Mouse (Mus musculus): ENCODE results near the gene Naaladl1. TPM values are rescaled to one million over a fixed set of nuclear protein-coding genes. Genes with fewer than 3 reads are reported as not detected.
A peak's percentile ranks its signal among the peaks of the same experiment; 100 is the strongest.

The Naaladl1 gene
- total and polyA plus RNA-seq, 2 experiments from 2014 or later = 0.07 TPM; not detected in 1

- WGBS = 91% methylated on average over 19 of the region's 19 CpGs
- TF ChIP-seq CTCF (IDR thresholded peaks at IDR 0.05; ENCODE audit: low read depth) (no peak), EP300 (IDR thresholded peaks at IDR 0.05; ENCODE audit: low read depth) (no peak)
- no peak overlapping the region for H3K27ac ChIP-seq (ENCODE audit: low read depth)
- H3K4me3 ChIP-seq (ENCODE audit: low read depth, low read length) = no peak overlapping the region
- peaks cover 52% of the 10 kb centered on the region for H3K36me3 ChIP-seq (replicated peaks; ENCODE audit: control insufficient read depth, insufficient read depth, low read length)
- H3K4me1 ChIP-seq (ENCODE audit: control insufficient read depth, insufficient read depth) = peaks cover 16% of the 10 kb centered on the region
- H3K4me2 ChIP-seq (ENCODE audit: low read depth, low read length) = no peak overlapping the region
- H3K9ac ChIP-seq (replicated peaks; ENCODE audit: low read depth, low read length) = no peak overlapping the region
- H3K27me3 ChIP-seq (ENCODE audit: control insufficient read depth, insufficient read depth, low read length) = no peaks in the 10 kb centered on the region
- ATAC-seq (ENCODE audit: insufficient read depth, low read depth) (no peak), DNase-seq (ENCODE audit: low spot score) (no peak)
- no peaks in the 10 kb centered on the region for H3K9me3 ChIP-seq (replicated peaks; ENCODE audit: control insufficient read depth, low read length)
These were observed 34.3 kb upstream of the Naaladl1 start for GRCm38 (mm10) chr19:6071261-6071660.

- Histone ChIP-seq H3K4me2 (ENCODE audit: low read depth, low read length) (no peak overlapping the region), H3K36me3 (replicated peaks; ENCODE audit: control insufficient read depth, insufficient read depth, low read length) (peaks cover 47% of the 10 kb centered on the region), H3K27ac (ENCODE audit: low read depth) (no peak overlapping the region), H3K4me3 (ENCODE audit: low read depth, low read length) (no peak overlapping the region), H3K4me1 (ENCODE audit: control insufficient read depth, insufficient read depth) (peaks cover 11% of the 10 kb centered on the region), H3K9ac (replicated peaks; ENCODE audit: low read depth, low read length) (no peak overlapping the region), H3K27me3 (ENCODE audit: control insufficient read depth, insufficient read depth, low read length) (no peaks in the 10 kb centered on the region), H3K9me3 (replicated peaks; ENCODE audit: control insufficient read depth, low read length) (no peaks in the 10 kb centered on the region)
- WGBS = 86% methylated on average over 5 of the region's 5 CpGs
- ATAC-seq (ENCODE audit: insufficient read depth, low read depth) = no peak
- TF ChIP-seq EP300 (IDR thresholded peaks at IDR 0.05; ENCODE audit: low read depth) (no peak), CTCF (IDR thresholded peaks at IDR 0.05; ENCODE audit: low read depth) (no peak)
- DNase-seq (ENCODE audit: low spot score) = no peak
These were observed 31.7 kb upstream of the Naaladl1 start for GRCm38 (mm10) chr19:6073889-6074288.

- Histone ChIP-seq H3K4me2 (ENCODE audit: low read depth, low read length) (peak within 1 kb of the TSS; percentile 98), H3K9ac (replicated peaks; ENCODE audit: low read depth, low read length) (peak within 1 kb of the TSS; percentile 76), H3K4me3 (ENCODE audit: low read depth, low read length) (peak within 1 kb of the TSS; percentile 98), H3K4me1 (ENCODE audit: control insufficient read depth, insufficient read depth) (peaks cover 11% of the 10 kb centered on the region), H3K27me3 (ENCODE audit: control insufficient read depth, insufficient read depth, low read length) (no peaks in the 10 kb centered on the region), H3K27ac (ENCODE audit: low read depth) (peak within 1 kb of the TSS; percentile 86), H3K9me3 (replicated peaks; ENCODE audit: control insufficient read depth, low read length) (no peaks in the 10 kb centered on the region), H3K36me3 (replicated peaks; ENCODE audit: control insufficient read depth, insufficient read depth, low read length) (peaks cover 39% of the 10 kb centered on the region)
- peak; percentile 40; the same call in 1 of the 2 replicates for TF ChIP-seq EP300 (IDR thresholded peaks at IDR 0.05; ENCODE audit: low read depth)
- TF ChIP-seq CTCF (IDR thresholded peaks at IDR 0.05; ENCODE audit: low read depth) = no peak
- ATAC-seq (ENCODE audit: insufficient read depth, low read depth) (peak; percentile 90), DNase-seq (ENCODE audit: low spot score) (peak; percentile 91)
- 1% methylated on average over 33 of the region's 33 CpGs for WGBS
These were observed 28.8 kb upstream of the Naaladl1 start, which contains the start of gene Vps51 for GRCm38 (mm10) chr19:6076564-6077393. Gene Vps51 (minus strand): TSS chr19:6077231.

GRCm38 (mm10) chr19:6079983-6080480 is 25.6 kb upstream of the Naaladl1 start, which contains the start of gene Tmem262:
Gene Tmem262 (plus strand): TSS chr19:6080033.
- H3K9me3 ChIP-seq (replicated peaks; ENCODE audit: control insufficient read depth, low read length) = no peaks in the 10 kb centered on the region
- no peaks in the 10 kb centered on the region for H3K27me3 ChIP-seq (ENCODE audit: control insufficient read depth, insufficient read depth, low read length)
- H3K27ac ChIP-seq (ENCODE audit: low read depth) = no peak within 1 kb of the TSS
- no peak for ATAC-seq (ENCODE audit: insufficient read depth, low read depth)
- peaks cover 18% of the 10 kb centered on the region for H3K4me1 ChIP-seq (ENCODE audit: control insufficient read depth, insufficient read depth)
- no peak within 1 kb of the TSS for H3K4me3 ChIP-seq (ENCODE audit: low read depth, low read length)
- TF ChIP-seq EP300 (IDR thresholded peaks at IDR 0.05; ENCODE audit: low read depth) (no peak), CTCF (IDR thresholded peaks at IDR 0.05; ENCODE audit: low read depth) (no peak)
- no peak within 1 kb of the TSS for H3K9ac ChIP-seq (replicated peaks; ENCODE audit: low read depth, low read length)
- peaks cover 30% of the 10 kb centered on the region for H3K36me3 ChIP-seq (replicated peaks; ENCODE audit: control insufficient read depth, insufficient read depth, low read length)
- no peak for DNase-seq (ENCODE audit: low spot score)
- no peak within 1 kb of the TSS for H3K4me2 ChIP-seq (ENCODE audit: low read depth, low read length)
- 87% methylated on average over 12 of the region's 12 CpGs for WGBS

- ATAC-seq (ENCODE audit: insufficient read depth, low read depth) (no peak), DNase-seq (ENCODE audit: low spot score) (no peak)
- no peaks in the 10 kb centered on the region for H3K9me3 ChIP-seq (replicated peaks; ENCODE audit: control insufficient read depth, low read length)
- TF ChIP-seq EP300 (IDR thresholded peaks at IDR 0.05; ENCODE audit: low read depth) = no peak
- no peak for TF ChIP-seq CTCF (IDR thresholded peaks at IDR 0.05; ENCODE audit: low read depth)
- H3K9ac ChIP-seq (replicated peaks; ENCODE audit: low read depth, low read length) = no peak within 1 kb of the TSS
- H3K27ac ChIP-seq (ENCODE audit: low read depth) = no peak within 1 kb of the TSS
- H3K4me1 ChIP-seq (ENCODE audit: control insufficient read depth, insufficient read depth) = peaks cover 17% of the 10 kb centered on the region
- H3K36me3 ChIP-seq (replicated peaks; ENCODE audit: control insufficient read depth, insufficient read depth, low read length) = peaks cover 28% of the 10 kb centered on the region
- H3K4me3 ChIP-seq (ENCODE audit: low read depth, low read length) = no peak within 1 kb of the TSS
- 86% methylated on average over 9 of the region's 9 CpGs for WGBS
- H3K4me2 ChIP-seq (ENCODE audit: low read depth, low read length) = no peak within 1 kb of the TSS
- no peaks in the 10 kb centered on the region for H3K27me3 ChIP-seq (ENCODE audit: control insufficient read depth, insufficient read depth, low read length)
These were observed 23.4 kb upstream of the Naaladl1 start, which contains the start of gene Gm28374 for GRCm38 (mm10) chr19:6082156-6082555. Gene Gm28374 (minus strand): TSS chr19:6082256.

All from heart, postnatal 0 days (tissue).